Mouse (Mus musculus): ENCODE results near the gene Egfl8. TPM values are rescaled to one million over a fixed set of nuclear protein-coding genes. Genes with fewer than 3 reads are reported as not detected.

Egfl8 gene
- polyA plus RNA-seq, 1 experiment from 2014 or later, result 4.0 TPM

DNA sequence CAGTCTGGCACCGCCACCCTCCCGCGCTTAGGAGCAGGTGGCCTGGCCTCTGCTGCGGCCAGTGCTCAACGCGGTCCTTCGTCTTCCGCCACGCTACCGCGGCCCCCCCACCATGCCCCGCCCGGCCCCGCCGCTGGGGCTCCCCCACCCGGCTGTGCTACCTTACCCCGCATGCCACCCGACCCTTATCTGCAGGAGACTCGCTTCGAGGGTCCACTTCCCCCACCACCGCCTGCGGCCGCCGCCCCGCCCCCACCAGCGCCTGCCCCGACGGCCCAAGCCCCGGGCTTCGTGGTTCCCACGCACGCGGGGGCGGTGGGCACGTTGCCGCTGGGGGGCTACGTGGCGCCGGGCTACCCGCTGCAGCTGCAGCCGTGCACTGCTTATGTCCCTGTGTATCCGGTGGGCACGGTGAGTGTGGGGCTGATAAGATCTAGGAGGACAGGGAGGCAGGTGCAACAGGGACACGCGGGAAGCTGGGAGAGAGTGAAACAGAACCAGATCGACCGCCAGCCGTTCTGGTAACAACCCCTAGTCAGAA is 15.1 kb upstream of the Egfl8 start:
- peaks cover 61% of the 10 kb centered on the region for H3K27me3 ChIP-seq (replicated peaks; ENCODE audit: low read depth, poor library complexity, severe bottlenecking)

DNA sequence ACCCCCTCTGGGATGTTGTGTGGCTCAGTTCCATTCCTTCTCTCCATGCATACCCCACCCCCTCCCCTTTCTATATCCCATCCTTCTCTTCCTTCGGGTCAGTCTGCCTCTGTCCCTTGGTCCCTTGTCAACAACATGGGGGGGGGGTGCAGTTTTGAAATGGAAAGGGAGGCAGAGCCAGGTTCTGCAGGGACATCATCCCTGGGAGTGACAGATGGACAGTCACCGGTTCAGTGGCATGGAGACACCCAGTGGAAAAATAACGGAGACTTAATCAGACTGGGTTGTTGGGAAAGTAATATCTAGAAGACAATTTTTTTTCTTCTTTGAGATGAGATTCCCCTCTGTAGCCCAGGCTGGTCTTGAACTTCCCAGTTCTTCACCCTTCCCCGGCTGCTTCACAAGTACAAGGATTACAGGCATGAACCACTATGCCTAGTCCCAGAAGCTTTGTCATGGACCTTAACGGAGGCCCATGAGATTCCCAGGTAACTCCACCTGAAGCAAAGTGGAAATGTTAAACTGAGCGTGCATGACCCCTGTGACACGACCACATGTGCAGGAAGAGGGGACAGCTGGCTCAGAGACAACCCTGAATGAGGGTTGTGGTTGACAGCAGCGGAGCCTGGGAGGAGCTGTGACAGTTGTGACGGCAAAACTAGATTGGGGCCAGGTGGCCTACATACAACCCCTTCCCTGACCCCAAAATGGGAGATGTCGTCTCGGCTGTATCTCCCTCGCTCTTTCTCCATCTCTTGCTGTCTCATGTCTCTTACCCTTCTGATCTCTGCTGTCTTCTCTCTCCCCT is 14.2 kb upstream of the Egfl8 start:
- DNase-seq (ENCODE audit: low spot score), result no peak
- Histone ChIP-seq H3K27ac (replicated peaks) (no peak overlapping the region), H3K9me3 (no peaks in the 10 kb centered on the region), H3K4me3 (peak overlapping the region; percentile 77), H3K4me1 (peaks cover 73% of the 10 kb centered on the region), H3K27me3 (replicated peaks; ENCODE audit: low read depth, poor library complexity, severe bottlenecking) (peaks cover 57% of the 10 kb centered on the region), H3K36me3 (replicated peaks) (peaks cover 8% of the 10 kb centered on the region)
- WGBS, result 8% methylated on average over 12 of the region's 12 CpGs

More for the DNA sequence above, 15.1 kb upstream of the Egfl8 start:
- Histone ChIP-seq H3K4me3 (peak overlapping the region; percentile 77), H3K9me3 (no peaks in the 10 kb centered on the region), H3K27ac (replicated peaks) (peak overlapping the region; percentile 51; the same call in 1 of the 2 replicates), H3K36me3 (replicated peaks) (0 out of 2 replicates have a peak, but pooled peaks cover under 1% of the 10 kb centered on the region), H3K4me1 (peaks cover 71% of the 10 kb centered on the region)
- peak; percentile 34 for DNase-seq (ENCODE audit: low spot score)
- WGBS, result 2% methylated on average over 48 of the region's 48 CpGs

GRCm38 (mm10) chr17:34629221-34629751 is 13.5 kb upstream of the Egfl8 start, which contains the start of gene Prrt1:
Gene Prrt1, plus strand, starts transcription at chr17:34629533.
- WGBS, result 2% methylated on average over 16 of the region's 16 CpGs
- peak; percentile 56 for DNase-seq (ENCODE audit: low spot score)
- Histone ChIP-seq H3K27ac (replicated peaks) (peak within 1 kb of the TSS; percentile 92; the same call in 1 of the 2 replicates), H3K4me1 (peaks cover 73% of the 10 kb centered on the region), H3K9me3 (no peaks in the 10 kb centered on the region), H3K4me3 (peak within 1 kb of the TSS; percentile 77), H3K36me3 (replicated peaks) (peaks cover 10% of the 10 kb centered on the region), H3K27me3 (replicated peaks; ENCODE audit: low read depth, poor library complexity, severe bottlenecking) (peaks cover 57% of the 10 kb centered on the region)

GRCm38 (mm10) chr17:34628644-34628967 is 12.8 kb upstream of the Egfl8 start:
- peaks cover 52% of the 10 kb centered on the region for H3K27me3 ChIP-seq (replicated peaks; ENCODE audit: low read depth, poor library complexity, severe bottlenecking)
- DNase-seq (ENCODE audit: low spot score), result no peak
- WGBS, result 19% methylated on average over 5 of the region's 5 CpGs
- H3K27ac ChIP-seq (replicated peaks), result peak overlapping the region; percentile 92; the same call in 1 of the 2 replicates
- peak overlapping the region; percentile 77 for H3K4me3 ChIP-seq
- peaks cover 16% of the 10 kb centered on the region for H3K36me3 ChIP-seq (replicated peaks)
- H3K4me1 ChIP-seq, result peaks cover 72% of the 10 kb centered on the region
- no peaks in the 10 kb centered on the region for H3K9me3 ChIP-seq

- no peak for DNase-seq (ENCODE audit: low spot score)
- Histone ChIP-seq H3K36me3 (replicated peaks) (peaks cover 21% of the 10 kb centered on the region), H3K4me3 (peak within 1 kb of the TSS; percentile 77), H3K27ac (replicated peaks) (peak within 1 kb of the TSS; percentile 92), H3K9me3 (no peaks in the 10 kb centered on the region), H3K27me3 (replicated peaks; ENCODE audit: low read depth, poor library complexity, severe bottlenecking) (peaks cover 47% of the 10 kb centered on the region), H3K4me1 (peaks cover 68% of the 10 kb centered on the region)
- WGBS, result 5% methylated on average over 29 of the region's 29 CpGs
Measured at GRCm38 (mm10) chr17:34627943-34628643, 12.3 kb upstream of the Egfl8 start, which contains the start of gene Ppt2. Gene Ppt2, minus strand, starts transcription at chr17:34628510.

- peak; percentile 94 for DNase-seq (ENCODE audit: low spot score)
- WGBS, result under 1% methylated on average over 45 of the region's 45 CpGs
- Histone ChIP-seq H3K36me3 (replicated peaks) (peaks cover 29% of the 10 kb centered on the region), H3K27ac (replicated peaks) (peak overlapping the region; percentile 92), H3K4me3 (peak overlapping the region; percentile 77), H3K9me3 (no peaks in the 10 kb centered on the region), H3K4me1 (peaks cover 64% of the 10 kb centered on the region), H3K27me3 (replicated peaks; ENCODE audit: low read depth, poor library complexity, severe bottlenecking) (peaks cover 39% of the 10 kb centered on the region)
Measured at GRCm38 (mm10) chr17:34627093-34627942, 11.5 kb upstream of the Egfl8 start.

GRCm38 (mm10) chr17:34626773-34627092 is 11.0 kb upstream of the Egfl8 start:
- Histone ChIP-seq H3K4me3 (peak overlapping the region; percentile 77), H3K9me3 (no peaks in the 10 kb centered on the region), H3K4me1 (peaks cover 59% of the 10 kb centered on the region), H3K36me3 (replicated peaks) (peaks cover 35% of the 10 kb centered on the region), H3K27me3 (replicated peaks; ENCODE audit: low read depth, poor library complexity, severe bottlenecking) (peaks cover 33% of the 10 kb centered on the region), H3K27ac (replicated peaks) (peak overlapping the region; percentile 92)
- under 1% methylated on average over 18 of the region's 18 CpGs for WGBS
- DNase-seq (ENCODE audit: low spot score), result peak; percentile 66

DNA sequence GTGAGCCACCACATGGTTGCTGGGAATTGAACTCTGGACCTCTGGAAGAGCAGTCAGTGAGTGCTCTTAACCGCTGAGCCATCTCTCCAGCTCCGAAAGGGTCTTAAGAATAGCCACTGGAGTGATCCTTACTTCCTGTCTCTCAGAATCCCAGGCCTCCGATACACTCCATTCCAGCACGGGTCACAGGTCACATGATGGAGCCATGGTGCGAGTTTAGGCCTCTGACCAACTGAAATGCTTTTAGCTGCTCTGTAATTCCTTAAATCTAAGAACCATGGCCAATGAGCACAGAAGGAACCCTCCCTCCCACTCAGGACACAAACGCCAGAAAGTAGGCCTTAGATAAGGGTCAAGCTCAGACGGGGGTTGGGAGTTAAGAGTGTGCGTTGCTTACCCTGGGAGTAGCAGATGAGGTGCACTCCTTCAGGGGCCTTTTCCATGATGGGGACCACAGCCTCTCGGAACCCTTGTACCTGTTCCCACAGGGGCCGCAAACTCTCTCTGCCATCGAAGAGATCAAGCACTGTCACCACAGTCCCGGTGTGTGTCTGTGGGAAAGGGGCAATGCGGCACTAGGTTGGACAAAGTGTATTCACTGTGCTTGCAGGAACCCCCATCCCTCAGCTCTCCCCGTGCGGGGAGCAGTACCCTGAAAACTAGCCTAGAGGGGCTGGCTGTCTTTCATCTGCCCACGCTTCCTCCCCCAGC is 10.4 kb upstream of the Egfl8 start:
- Histone ChIP-seq H3K9me3 (no peaks in the 10 kb centered on the region), H3K4me1 (peaks cover 53% of the 10 kb centered on the region), H3K36me3 (replicated peaks) (peaks cover 39% of the 10 kb centered on the region), H3K27me3 (replicated peaks; ENCODE audit: low read depth, poor library complexity, severe bottlenecking) (peaks cover 28% of the 10 kb centered on the region), H3K4me3 (peak overlapping the region; percentile 77), H3K27ac (replicated peaks) (peak overlapping the region; percentile 92)
- 50% methylated on average over 16 of the region's 16 CpGs for WGBS
- DNase-seq (ENCODE audit: low spot score), result no peak

GRCm38 (mm10) chr17:34624981-34625380 is 9.2 kb upstream of the Egfl8 start:
- Histone ChIP-seq H3K9me3 (no peaks in the 10 kb centered on the region), H3K4me1 (peaks cover 41% of the 10 kb centered on the region), H3K4me3 (no peak overlapping the region), H3K27me3 (replicated peaks; ENCODE audit: low read depth, poor library complexity, severe bottlenecking) (peaks cover 16% of the 10 kb centered on the region), H3K36me3 (replicated peaks) (peaks cover 43% of the 10 kb centered on the region), H3K27ac (replicated peaks) (no peak overlapping the region)
- 96% methylated on average over 3 of the region's 3 CpGs for WGBS
- no peak for DNase-seq (ENCODE audit: low spot score)

- WGBS, result 89% methylated on average over 9 of the region's 9 CpGs
- Histone ChIP-seq H3K36me3 (replicated peaks) (peaks cover 46% of the 10 kb centered on the region), H3K27ac (replicated peaks) (no peak overlapping the region), H3K4me3 (no peak overlapping the region), H3K27me3 (replicated peaks; ENCODE audit: low read depth, poor library complexity, severe bottlenecking) (no peaks in the 10 kb centered on the region), H3K9me3 (no peaks in the 10 kb centered on the region), H3K4me1 (peaks cover 23% of the 10 kb centered on the region)
- DNase-seq (ENCODE audit: low spot score), result no peak
Measured at GRCm38 (mm10) chr17:34623161-34623560, 7.4 kb upstream of the Egfl8 start.

DNA sequence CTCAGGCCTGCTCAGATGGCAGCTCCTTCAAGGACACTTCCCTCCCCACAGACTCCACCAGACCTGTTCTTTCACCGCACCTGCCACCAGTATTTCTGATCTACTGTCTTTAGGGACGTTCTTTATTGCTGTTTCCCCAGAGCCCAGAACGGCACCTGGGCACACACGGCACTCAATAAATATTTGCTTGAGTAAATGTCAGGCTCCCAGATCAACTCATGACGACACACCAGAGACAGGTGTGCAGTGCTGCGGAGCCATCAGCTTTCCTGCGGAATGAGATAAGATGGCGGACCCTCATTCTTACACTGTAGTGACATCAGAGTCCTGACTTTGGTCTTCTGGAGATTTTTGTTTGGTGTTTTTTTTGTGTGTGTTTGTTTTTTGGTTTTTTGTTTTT is 5.2 kb upstream of the Egfl8 start:
- H3K4me1 ChIP-seq, result peaks cover 12% of the 10 kb centered on the region
- peaks cover 63% of the 10 kb centered on the region for H3K36me3 ChIP-seq (replicated peaks)
- no peaks in the 10 kb centered on the region for H3K27me3 ChIP-seq (replicated peaks; ENCODE audit: low read depth, poor library complexity, severe bottlenecking)

More for the DNA sequence above, 5.2 kb upstream of the Egfl8 start:
- Histone ChIP-seq H3K27ac (replicated peaks) (no peak overlapping the region), H3K4me3 (no peak overlapping the region), H3K9me3 (no peaks in the 10 kb centered on the region)
- 94% methylated on average over 8 of the region's 8 CpGs for WGBS
- DNase-seq (ENCODE audit: low spot score), result no peak

All from embryonic facial prominence, embryonic 10.5 days (tissue).